Mouse (Mus musculus): ENCODE data around the gene Ei24.

The Ei24 gene

DNA sequence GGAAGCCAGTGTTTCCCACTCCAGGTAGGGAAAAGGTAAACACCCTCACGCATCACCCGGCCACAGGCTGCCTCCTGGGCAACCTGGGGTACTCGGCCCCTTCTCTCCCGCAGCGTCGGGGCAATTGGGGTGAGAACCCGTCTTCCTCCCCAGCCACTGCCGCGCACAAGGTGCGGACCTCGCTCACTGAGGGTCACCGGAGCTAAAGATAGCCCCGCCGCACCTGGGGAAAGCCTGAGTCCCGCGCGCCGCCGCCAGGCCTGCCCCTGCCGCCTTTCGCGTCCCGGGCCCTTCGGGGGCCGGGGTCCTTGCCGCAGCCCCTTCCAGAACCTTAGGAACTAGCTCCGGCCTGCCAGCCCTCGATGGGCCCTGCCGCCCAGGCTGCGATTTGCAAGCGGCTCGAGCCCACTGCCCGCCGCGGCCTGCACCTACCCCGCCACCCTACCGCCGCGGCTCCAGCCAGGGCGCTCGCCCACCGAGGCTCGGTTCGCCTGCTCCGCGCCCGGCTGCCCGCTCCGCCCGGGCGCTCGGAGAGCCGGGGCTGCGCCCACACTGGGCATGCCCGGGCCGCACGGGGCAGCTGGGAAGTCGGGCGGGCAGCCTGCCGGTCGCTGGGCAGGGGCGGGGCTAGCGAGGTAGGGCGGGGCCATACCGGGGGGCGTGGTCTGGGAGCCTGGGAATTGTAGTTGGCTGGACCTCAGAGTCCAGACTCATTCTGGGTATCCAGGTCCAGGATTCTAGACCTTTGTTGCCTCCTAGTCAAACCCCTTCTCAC, at the start of gene Ei24:
Ei24 (minus strand) TSS at position 613 of the 775 bp plus-strand sequence.
- DNase-seq (ENCODE audit: low spot score in 2 of 2): peak; percentile 89 to 91

DNA sequence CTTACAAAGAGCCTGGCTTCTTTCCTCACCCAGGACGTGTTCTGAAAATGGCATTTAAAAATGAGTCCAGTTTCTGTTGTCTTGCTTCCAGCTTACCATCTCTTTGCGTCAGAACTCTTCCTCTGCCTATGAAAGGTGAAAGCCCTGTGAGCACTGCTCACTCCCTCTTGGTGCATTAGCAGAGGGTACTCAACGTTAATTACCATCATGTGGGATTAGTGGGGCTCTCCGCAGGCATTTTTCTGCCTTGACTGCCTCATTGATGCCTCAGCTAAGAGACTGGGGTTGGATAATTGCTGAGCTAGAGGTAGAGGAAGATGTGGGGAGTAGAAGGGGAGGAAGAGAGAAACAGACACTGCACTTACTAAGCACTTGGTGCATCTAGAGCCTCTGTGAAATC, 49.2 kb upstream of the Ei24 start:
- no peak for DNase-seq (ENCODE audit: low spot score in 2 of 2)

DNA sequence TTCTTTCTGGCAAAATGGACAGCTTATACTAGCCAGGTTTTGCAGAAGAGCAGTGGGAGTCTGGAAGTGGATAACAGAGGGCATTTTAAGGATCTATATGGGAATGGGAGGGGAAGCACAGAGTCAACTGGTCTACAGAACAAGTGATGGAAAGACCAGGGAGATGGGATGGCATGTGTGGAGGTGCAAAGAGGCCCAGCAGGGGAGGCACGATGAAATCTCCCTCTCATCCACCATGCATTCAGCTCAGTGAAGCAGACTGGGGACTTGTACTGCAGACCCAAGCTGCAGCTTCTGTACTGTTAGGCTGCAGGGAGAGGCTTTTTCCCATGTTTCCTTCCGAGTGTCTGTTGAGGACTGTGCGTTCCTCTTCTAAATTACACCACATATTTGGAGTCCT, 36.7 kb upstream of the Ei24 start:
- no peak for DNase-seq (ENCODE audit: low spot score in 2 of 2)

DNA sequence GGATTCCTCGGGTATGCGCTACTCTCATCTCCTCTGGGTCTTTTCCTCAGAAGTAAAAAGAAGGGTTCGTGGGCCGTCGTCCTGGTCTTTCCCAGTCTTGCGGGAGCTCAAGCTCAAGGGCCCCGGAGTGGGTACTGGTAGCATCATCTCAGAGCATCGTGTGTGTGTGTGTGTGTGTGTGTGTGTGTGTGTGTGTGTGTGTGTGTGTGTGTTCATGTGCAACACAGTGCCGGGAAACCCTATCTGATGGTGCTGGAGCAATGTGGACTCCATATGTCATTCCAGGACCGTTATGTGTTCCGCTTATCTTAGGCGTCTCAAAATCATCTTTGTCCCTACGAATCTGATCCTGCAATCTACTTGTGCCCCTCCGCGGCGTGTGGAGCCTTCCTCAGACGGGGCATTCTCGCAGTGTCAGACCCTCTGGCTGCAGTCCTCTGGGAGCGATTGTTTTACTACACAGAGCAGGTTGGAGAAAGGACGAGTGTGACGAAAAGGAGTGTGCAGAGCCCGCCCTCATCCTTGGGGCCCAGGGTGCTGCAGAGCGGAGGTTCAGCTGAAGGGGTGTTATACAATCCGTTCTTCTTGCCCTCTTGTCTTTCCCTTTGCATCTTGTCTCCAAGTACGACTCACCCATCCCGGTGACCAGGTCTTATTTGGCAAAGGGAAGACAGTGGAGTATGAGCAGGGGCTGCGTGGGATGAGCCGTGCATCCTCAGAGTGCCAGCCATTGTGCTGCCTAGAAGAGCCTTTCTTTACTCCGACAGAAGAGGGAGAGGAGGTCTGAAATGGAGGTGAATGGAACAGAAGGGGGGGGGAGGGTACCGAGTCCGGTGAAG, 36.1 kb upstream of the Ei24 start:
- DNase-seq (ENCODE audit: low spot score in 2 of 2): peak; percentile 74 to 75

DNA sequence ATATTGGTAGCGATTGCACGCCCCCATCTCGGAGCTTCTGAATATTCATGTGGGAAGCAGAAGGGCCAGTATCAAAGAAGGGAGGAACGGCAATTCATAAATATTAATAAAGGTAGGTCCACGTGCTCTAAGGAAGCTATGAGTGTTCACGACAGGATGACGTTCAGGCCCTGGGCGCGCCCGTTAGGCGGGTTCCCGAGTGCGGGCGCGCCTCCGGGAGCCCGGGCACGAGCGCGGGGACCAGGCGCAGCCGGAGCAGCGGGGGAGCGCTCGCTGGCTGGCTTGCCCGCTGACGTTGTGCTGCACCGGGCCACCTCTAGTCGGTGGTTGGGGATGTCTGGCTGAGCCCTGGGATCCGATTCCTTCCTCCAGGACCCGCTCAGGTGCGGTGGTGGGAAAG, 35.3 kb upstream of the Ei24 start:
- DNase-seq (ENCODE audit: low spot score in 2 of 2): peak; percentile 87 to 95

DNA sequence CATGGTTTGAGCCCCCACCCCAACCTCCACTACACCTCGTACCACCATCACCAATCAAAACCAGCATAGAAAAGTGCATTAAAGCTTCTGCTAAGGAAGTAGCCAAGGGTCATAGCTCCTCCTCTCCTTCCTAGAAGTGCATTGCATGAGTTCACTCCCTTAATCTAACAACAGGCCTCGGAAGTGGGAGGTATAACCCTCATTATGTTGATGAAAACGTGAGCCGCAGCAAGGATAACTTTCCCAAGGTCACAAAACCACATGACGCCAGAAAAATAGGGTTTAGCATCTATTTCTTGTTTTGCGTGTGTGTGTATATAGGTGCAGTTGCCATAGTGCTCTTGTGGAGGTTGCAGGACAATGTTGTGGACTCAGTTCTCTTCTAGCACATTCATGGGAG, 34.2 kb upstream of the Ei24 start:
- no peak for DNase-seq (ENCODE audit: low spot score in 2 of 2)

DNA sequence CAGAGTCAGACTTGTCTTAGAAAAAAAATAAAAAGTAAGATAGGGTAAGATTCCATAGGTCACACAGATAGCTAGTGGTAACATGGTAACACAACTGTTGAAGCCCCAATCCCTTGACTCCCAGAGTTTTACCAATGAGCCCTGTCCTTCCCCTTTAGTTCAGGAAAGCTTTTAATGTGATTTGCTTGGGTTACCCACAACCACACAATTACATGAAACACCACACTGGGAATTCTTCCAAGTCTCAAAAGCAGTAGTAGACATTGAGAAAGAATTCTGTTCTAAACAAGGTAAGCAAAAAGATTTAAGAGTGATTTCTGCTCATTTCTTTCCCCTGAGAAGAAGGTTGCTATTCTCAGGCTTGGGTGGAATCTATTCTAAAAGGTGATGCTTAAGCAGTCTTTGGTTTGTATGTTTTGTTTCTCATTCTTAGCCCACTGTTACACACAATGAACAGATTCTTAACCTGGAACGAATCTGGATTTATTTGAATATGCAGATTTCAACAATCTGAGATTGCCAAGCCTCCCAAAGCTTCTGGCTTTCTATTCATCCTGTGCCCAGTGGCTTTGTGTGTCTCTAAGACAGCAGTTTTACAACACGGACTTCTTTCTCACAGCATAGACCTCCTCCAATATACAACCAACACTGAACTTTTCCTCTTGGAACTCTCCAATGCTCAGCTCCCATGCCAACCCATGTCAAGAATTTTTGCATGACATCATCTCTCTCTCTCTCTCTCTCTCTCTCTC, 29.6 kb upstream of the Ei24 start:
- DNase-seq (ENCODE audit: low spot score in 2 of 2): no peak

DNA sequence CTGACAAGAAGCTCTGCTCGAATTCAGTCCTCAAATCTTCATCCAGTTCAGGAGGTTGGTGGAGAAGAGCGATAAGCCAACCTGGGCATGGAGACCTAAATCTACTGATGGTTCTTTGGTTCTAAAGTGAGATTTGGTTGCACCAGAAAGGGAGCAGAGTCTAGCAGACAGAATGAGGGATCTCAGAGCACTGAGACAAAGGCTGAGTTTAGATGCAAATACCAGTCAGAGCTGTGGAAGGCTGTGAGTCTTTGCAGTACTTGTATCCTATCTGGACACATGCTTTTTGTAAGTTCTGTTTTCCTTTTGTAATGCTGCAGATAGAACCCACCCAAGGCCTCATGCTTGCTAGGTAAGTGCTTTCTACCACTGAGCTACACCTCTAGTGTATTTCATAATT, 24.8 kb upstream of the Ei24 start:
- DNase-seq (ENCODE audit: low spot score in 2 of 2): peak in 1 of 2 experiments; percentile 48

DNA sequence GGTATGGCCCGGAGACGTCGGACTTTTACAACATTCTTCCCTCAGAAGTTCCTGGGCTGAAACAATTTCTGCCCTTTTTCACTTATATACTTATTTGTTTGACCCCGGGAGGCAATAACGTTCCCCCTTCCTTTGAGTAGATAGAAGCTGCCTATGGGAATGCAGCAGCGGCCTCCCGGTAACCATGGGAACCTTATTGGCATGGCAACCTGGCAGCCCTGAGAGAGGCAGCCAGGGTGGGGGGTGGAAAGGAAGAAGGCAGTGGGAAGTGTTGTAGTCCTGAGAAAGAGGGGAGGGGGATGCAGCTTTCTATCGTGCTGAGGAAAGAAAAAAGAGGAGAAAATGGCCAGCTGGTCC, 24.4 kb upstream of the Ei24 start, which contains the start of gene Fez1:
Fez1 (plus strand) TSS at position 221 of the 357 bp plus-strand sequence.
- DNase-seq (ENCODE audit: low spot score in 2 of 2): peak; percentile 86 to 92

DNA sequence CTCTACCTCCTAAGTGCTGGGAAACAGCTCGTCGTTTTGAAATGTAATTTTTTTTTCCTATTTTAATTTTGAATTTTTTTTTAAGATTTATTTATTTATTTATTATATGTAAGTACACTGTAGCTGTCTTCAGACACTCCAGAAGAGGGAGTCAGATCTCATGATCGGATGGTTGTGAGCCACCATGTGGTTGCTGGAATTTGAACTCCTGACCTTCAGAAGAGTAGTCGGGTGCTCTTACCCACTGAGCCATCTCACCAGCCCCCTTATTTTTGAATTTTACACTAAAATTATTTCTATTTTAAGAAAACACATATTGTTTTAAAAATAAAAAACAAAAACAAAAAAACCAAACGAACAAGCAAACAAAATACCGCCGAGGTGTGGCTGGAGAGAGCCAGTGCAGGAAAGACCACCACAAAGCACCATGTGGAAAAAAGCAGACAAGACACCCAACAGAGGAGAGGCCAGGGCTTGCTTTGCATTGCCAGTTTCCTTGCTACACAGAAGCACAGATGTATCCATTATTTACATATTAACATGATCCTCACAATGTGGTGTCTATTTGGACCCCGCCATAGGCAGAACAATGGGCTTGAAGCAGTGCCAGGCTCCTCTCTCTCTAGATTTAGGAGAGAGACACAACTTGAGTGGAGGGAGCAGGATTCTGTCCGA, 23.9 kb upstream of the Ei24 start:
- DNase-seq (ENCODE audit: low spot score in 2 of 2): no peak

DNA sequence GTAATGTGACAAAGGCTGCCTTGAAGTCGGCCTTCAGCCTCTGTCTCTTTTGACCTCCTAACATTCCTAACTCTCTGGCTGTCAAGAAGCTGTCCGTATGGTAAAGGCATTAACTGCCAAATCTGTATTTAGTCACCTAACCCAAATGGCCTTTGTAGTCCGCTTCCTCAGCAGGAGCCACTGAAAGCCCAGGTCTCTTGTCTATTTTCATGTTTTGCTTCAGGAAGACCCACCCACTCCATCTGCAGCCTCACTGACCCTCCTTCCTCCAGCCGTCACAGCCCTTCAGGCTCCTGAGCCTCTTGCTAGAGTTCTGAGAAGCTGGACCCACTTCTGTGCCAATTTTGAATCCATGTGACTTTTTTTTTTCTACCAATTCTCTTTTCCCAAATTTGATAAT, 21.7 kb upstream of the Ei24 start:
- no peak for DNase-seq (ENCODE audit: low spot score in 2 of 2)

DNA sequence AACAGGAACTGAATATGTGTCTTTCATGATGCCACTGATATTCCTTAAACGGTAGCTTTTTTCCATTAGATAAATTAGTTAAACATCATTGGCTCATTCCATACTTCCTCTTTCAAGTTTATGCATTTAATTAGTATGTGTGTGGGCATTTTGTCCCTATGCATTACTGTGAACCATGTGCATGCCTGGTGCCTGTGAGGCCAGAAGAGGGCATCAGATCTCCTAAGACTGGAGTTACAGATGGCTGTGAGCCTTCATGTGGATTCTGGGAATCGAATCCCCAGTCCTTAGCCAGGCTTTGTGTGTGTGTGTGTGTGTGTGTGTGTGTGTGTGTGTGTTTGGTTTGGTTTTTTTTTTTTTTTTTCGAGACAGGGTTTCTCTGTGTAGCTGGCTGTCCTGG, 17.3 kb upstream of the Ei24 start:
- no peak for DNase-seq (ENCODE audit: low spot score in 2 of 2)

DNA sequence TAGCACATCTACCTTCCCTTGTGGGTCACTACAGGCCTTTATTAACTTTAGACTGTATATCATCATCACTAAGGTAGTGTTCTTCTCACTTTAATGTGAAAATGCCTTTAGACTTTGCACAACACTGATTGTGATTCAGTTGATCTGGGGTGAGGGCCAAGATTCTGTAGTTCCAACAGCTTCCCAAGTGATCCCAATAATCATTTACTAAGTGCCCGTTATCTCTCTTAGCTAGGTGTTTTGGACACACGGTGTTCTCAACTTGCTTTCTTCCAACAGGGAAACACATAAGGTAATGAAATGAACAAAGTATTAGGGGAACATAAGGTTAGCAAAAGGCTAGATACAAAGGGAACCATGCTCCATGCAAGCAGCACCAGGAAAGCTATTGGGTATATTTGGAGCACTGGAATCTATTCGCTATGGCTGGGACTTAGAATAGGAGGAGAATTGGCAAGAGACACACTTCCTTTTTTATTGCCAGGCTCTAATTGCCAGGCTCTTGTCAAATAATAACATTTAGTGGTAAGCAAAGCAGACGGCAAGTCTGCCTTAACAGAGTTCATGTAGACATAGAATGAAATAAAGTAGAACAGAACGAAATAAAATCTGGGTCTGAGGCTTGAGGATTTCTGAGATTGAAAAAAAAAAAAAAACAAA, 11.1 kb upstream of the Ei24 start:
- no peak for DNase-seq (ENCODE audit: low spot score in 2 of 2)

DNA sequence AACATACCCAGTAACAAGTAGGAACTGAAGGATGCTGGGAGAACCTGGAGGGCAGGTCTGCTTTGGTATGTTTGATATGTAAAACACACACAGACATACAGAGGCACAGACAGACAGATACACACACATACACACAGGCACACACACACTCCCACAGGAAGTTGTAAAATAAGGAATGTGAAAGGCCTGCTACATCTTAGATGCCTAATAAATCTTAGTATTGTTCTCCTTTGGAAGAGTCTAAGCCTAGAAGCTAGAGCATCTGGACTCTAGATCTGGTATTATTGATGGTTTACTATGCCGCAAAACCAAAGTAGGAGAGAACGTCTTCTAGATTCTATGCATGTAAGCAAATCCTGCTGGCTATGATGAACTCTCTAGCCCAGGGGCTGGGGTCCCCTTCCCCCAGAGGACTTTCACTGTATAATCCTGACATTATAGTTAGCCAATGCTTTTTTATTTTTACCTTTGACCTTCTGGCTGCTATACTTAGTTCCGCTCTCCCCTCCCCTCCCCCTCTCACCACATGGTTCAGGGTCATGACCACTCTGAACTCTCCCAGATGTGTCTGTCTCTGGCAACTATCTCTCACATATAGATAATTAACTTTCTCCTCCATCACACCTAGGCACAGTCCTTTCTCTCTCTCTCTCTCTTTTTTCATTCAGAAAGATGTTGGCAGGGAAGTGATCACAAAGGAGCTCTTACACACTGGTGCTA, 8.2 kb upstream of the Ei24 start:
- no peak for DNase-seq (ENCODE audit: low spot score in 2 of 2)

DNA sequence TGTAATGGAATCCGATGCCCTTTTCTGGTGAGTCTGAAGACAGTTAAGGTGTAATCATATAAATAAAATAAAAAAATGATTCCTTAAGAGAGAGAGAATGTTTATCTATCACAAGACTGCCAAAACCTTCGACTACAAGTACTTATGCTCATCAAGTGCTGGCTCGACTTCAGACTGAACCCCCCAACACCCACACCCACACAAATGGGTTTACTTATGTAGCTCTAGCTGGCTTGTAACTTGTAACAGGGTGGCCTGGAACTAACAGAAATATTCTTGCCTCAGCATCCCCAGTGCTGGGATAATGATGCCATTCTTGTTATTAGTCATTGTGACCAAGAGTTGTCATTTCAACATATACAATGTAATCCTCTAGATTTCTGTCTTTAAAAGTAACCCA, 6.7 kb upstream of the Ei24 start:
- no peak for DNase-seq (ENCODE audit: low spot score in 2 of 2)

DNA sequence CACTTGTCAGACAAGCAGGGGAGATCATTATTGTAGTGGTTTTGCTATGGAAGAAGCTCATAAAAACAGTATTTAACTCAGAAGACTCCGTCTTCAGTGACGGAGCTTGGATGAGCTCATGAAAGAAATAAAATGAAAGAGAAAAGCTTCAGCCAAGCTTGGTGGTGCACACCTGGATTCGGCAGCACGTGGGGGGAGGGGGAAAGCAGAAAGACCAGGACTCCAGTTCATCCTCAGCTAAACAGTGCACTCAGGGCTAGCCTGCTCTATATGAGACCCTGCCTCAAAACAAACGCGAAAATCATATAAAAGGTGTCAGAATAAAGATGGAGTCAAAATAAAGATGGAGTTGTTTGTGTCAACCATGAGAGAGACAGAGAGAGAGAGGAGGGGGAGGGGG, 6.2 kb upstream of the Ei24 start:
- no peak for DNase-seq (ENCODE audit: low spot score in 2 of 2)

DNA sequence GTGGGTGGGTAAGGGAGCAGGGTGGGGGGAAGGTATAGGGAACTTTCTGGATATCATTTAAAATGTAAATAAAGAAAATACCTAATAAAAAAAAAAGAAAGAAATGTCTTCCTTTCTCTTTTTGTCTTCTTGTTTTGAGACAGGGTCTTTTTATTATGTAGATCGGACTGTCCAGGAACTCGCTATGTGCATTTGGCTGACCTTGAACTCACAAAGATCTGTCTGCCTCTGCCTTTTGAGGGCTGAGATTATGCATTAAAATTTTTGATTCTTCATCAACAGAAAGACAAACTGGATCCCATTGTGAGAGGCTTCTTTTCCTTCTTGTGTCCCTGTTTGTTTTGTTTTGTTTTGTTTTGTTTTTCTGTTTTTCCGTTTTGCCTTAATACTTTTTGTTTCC, 5.8 kb upstream of the Ei24 start:
- no peak for DNase-seq (ENCODE audit: low spot score in 2 of 2)

DNA sequence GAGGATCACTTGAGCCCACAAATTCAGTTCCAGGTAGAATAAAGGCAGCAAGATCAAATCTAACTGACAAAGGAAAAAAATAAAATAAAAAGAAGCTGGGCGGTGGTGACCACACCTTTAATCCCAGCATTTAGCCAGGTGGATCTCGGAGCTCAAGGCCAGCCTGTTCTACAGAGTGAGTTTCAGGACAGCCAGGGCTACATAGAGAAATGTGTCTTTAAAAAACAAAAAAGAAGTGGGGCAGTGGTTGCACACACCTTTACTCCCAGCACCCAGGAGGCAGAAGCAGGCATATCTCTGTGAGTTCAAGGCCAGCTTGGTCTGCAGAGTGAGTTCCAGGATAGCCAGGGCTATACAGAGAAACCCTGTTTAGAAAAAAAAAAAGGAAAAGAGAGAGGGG, 4.8 kb upstream of the Ei24 start:
- DNase-seq (ENCODE audit: low spot score in 2 of 2): no peak

DNA sequence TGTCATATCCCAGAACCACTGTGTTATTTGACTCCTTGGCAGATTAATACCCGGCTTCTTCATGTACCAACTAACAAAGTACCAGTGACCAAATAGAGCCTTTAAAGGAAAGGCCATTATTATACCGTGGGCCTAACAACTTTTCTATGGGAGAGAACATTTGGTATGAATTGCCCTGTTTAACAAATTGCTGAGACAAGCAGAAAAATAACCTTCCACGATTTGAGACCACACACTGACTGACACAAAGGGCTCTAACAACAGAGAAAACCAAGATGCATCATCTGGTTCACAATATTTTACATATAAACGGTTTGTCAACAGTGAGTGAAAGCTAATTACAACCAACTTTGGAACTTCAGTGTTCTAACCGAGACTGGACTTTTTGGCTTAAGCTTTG, 969 bp downstream of the Ei24 start:
- DNase-seq (ENCODE audit: low spot score in 2 of 2): no peak

DNA sequence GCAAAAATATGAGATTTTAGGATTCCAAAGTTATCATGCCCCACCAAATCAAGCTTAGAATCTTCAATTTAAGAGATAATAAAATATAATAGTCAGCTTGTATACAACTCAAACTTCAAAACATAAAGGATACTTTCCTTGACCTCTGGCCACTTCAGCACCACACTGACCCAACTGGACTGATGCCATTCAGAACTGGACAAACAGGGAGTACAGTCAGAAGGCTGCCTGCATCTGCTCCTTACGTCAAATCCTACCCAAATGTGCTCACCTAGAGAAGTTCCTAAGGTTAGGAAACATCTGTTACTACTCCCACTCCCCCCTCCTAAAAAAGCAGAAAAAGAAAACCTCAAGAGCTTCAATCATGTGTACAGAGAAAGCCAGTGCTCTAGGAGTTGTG, 1.6 kb downstream of the Ei24 start:
- no peak for DNase-seq (ENCODE audit: low spot score in 2 of 2)

DNA sequence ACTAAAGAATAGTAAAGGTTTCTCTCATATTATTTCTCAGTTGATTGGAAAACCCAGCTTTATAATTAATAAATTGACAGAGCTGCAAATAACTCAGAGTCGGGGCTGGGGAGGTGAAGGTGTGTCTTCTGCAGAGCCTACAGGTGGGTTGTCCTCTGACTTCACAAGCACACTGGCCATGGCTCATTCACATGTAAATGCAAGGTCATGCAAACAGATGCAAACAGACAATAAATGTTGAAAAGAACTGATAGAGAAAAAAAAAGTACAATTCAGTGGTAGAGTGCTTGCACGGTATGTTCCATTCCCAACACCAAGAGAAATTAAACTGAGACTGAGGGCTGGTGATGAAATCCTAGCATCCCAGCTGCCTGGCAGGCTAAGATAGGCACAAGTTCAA, 2.7 kb downstream of the Ei24 start:
- DNase-seq (ENCODE audit: low spot score in 2 of 2): no peak

Data from frontal cortex, postnatal 36 days (tissue).